Mouse (Mus musculus): Measurements from ENCODE around the gene Leo1.
"Not testable (repeated sequence)": the region's sequence is repeated elsewhere in the genome, so short reads cannot be mapped to it uniquely, and the experiment has no call there.

The Leo1 gene

DNA sequence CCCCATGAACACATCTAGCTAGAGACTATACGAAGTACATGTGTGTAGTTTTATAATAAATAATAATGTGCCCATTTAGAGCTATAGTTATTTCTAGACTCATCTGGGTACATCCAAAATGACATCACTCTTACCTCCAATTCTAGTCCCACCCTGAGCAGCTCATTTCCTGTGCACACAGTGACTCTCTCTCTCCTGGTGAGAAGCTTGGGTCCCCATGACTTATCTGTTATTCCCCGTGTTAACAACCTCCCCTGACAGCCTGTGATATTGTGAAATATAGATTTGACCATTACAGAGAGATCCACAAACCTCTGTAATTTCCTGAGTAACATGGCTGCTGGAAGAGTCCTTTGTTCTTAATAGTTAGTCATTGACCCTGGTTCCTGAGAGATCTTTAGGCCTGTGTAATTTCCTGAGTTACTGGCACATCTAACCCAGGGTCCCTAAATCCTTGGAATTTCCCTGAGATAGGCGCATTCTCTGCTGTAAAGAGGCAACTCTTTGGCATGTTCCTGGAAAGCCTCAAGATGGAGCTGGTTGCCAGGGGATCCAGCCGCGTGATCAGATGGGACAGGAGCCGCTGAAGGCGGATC is 15.4 kb upstream of the Leo1 start:
- no peak for DNase-seq (ENCODE audit: low spot score)

DNA sequence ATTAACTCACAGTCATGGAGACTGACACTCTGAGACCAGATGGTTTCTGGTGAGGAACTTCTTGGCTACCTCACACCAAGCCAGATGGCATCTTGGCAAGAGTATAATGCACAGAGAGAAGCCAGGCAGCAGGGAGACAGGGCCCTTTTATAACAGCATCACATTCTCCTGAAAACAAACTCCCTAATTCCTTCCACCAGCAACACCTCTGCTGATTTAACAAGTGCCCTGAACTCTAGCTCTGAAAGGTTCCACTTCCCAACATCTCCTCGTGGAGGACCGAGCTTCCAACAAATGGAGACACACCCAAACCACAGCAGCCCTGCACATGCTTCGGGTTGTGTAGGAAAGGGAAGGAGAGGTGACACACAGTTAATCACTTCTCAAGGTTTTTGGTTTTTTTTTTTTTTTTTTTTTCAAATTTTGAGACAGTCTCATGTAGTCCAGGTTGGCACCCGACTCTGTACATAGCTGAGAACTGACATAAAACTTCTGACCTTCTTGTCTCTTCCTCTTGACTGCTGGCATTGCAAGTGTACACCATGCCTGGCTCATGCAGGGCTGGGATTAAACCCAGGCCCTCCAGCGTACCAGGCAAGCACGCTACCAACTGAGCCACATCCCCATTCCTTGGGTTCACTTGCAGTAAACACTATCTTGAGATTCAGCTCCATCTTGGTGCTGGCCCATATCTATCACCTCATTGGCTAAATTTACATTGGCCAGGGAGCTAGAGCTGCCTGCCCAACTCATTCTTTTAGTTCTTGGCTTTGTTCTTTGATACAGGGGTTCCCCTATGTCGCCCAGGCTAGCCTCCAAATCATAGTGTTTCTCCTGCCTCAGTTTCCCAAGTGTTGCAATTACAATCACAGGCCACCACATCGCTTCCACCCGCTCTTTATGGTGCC is 13.7 kb upstream of the Leo1 start:
- no peak for DNase-seq (ENCODE audit: low spot score)

- no peak for DNase-seq (ENCODE audit: low spot score)
Measured at GRCm38 (mm10) chr9:75428274-75428600, 13.1 kb upstream of the Leo1 start.

GRCm38 (mm10) chr9:75429040-75429439 is 12.3 kb upstream of the Leo1 start:
- DNase-seq (ENCODE audit: low spot score), result no peak

GRCm38 (mm10) chr9:75429657-75430056 is 11.7 kb upstream of the Leo1 start:
- no peak for DNase-seq (ENCODE audit: low spot score)

DNA sequence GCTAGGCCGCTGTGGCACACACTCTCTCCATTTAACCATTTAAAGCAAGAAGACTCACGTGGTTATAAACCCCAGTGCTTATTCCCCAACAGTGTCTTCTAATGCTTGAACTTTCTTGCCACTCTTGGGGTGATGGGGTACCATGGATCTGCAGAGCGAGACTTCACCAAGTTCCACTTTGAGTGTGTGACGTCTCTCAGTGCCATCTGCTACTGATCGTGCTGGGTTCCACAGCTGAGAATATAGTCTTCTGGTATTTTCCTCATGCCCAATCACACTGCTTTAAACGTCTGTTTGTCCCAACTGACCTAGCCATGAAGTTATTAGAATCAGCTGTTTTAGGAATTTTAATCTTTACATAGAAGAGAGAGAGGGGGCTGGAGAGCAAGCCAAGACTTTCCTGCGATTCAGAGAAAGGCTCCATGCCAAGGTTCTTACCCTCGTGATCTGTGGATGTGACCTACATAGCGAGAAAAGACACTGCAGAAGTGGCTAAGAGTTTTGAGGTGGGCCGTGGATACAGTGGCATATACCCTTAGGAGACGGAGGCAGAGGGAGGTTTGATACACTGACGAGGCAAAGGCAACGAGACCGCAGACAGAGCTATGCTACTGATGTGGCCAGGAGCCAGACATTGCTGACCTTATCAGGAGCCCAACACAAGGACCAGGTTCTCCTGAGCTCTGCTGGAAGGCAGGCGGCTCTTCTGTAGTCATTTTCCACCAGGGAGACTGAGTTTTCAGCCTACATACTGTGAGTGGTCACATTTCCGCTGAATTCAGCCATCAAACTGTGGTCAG is 10.3 kb upstream of the Leo1 start:
- peak; percentile 24 for DNase-seq (ENCODE audit: low spot score)

- DNase-seq (ENCODE audit: low spot score), result no peak
Measured at GRCm38 (mm10) chr9:75432694-75433093, 8.6 kb upstream of the Leo1 start.

DNA sequence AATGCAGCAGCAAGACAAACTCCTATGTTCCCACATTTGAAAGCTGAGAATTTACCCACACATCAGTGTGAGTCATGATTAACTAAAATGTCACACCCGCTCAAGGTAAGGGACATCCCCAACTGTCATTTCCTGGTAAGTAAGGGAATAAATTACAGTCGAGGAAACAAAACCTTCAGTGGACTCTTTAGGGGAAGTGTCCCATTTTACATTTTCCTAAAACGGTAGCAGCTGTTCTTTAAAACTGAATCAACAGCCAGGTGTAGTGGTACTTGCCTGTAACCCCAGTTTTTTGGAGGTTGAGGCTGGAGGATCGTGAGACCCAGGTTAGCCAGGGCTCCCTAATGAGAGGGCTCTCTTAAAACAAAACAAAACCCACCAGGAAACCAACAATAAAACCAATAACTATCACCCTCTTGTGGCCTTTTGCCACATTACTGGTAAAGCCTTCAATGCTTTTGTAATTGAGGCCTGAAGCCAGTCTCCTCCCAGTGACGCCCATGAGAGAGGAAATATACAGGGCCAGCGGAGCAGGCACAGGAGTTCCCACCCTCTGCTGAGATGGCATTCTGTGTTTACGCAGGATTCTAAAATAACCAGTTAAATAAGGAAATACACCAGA is 7.0 kb upstream of the Leo1 start:
- no peak for DNase-seq (ENCODE audit: low spot score)

- DNase-seq (ENCODE audit: low spot score), result no peak
Measured at GRCm38 (mm10) chr9:75434872-75435271, 6.5 kb upstream of the Leo1 start.

GRCm38 (mm10) chr9:75435291-75435690 is 6.0 kb upstream of the Leo1 start:
- DNase-seq (ENCODE audit: low spot score), result no peak

DNA sequence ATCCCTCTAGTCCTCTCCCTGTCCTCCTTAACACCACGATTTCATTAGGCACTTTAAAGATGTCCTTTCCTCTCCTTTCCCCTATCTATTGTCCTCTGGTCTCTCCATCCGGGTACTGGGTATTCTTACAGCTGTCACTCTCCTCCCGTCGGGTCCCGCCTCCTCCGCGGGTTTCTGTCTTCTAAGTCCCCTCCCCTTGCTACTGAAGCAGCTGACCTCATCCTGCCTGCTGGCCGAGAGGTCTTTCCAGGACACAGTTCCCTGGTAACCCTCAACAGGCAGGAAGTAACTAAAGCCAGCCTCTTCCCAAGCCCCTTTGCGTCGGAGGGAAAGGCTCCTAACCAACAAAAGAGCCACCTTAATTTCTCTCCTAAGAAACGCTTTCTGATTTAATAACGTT is 5.4 kb upstream of the Leo1 start:
- DNase-seq (ENCODE audit: low spot score), result peak; percentile 64

DNA sequence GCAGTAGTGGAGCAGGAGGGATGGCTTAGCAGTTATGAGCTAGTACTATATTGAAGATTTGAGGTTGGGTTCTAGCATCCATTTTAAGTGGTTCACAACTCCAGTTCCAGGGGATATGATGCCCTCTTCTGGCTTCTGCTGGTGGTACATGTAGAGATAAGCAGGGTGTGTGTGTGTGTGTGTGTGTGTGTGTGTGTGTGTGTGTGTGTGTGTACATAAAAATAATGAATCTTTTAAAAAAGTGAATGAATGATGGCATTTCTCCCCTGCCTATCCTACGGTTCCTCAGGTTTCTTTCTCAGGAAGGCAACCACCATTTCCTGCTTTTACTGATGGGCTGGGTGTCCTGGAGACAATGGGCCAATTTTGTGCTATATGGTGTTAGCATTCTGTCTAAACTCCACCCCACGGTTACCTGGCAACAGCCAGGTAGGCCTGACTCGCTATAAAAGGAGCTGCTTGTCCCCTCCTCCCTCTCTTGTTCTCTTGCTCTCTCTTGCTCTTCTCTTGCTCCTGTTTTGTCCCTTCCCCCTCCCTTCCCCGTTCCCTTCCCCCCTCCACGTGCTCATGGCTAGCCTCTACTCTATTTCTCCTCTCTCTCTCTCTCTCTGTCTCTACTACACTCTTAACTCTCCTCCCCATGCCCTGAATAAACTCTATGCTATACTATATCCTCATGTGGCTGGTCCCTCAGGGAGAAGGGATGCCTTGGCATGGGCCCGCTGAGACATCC is 3.5 kb upstream of the Leo1 start:
- no peak for DNase-seq (ENCODE audit: low spot score)

DNA sequence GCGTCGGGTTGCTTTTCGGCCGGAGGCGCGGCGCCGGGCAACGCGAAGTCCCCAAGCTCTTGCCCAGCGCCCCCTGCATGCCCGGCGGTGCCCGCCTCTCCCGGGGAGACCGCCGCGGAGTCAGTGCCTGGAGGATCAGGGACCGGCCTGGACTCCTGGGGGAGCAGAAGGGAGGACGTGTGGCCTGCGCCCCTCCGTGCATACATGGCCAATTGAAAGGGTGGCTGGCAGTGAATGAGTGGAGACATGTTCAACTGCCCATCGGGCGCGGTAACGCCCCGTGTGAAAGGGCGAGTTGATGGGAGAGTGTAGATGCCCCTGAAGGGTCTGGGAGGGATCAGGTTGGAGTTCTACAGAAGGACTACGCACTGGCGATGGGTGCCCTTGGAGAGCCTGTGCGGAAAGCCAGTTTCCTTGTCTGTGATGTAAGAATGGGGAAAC is 387 bp downstream of the Leo1 start:
- DNase-seq (ENCODE audit: low spot score), result no peak

DNA sequence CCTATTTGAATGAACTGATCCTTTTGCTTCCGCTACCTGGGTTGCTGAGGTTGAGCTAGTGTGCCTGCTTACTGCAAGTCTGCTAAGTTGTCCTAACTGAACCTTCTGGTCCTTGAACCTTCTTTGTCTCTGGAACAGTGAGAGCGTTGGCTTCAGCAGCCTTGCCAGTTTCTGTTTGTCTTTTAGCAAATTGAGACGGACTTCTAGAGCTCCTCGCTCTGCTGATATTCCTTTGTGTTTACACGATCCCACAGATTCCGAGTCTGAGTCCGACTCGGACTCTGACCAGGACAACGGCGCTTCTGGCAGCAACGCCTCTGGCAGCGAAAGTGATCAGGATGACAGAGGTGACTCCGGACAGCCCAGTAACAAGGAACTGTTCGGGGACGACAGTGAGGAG is 3.7 kb downstream of the Leo1 start:
- DNase-seq (ENCODE audit: low spot score), result no peak

DNA sequence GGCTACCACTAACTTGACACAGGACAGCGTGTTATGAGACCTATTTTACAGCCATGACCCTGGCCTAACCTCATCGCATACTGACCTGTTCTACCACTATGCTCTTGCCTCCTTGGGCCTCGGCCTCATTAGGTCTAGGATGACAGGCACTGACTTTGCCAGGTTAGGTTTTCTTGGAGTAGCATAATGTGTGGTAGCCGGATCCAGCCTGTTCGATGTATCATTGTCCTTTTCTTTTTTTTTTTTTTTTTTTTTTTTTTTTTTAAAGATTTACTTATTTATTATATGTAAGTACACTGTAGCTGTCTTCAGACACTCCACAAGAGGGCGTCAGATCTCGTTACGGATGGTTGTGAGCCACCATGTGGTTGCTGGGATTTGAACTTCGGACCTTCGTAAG is 5.2 kb downstream of the Leo1 start:
- not testable (repeated sequence) for DNase-seq (ENCODE audit: low spot score)

- DNase-seq (ENCODE audit: low spot score), result no peak
Measured at GRCm38 (mm10) chr9:75448021-75448420, 6.7 kb downstream of the Leo1 start.

DNA sequence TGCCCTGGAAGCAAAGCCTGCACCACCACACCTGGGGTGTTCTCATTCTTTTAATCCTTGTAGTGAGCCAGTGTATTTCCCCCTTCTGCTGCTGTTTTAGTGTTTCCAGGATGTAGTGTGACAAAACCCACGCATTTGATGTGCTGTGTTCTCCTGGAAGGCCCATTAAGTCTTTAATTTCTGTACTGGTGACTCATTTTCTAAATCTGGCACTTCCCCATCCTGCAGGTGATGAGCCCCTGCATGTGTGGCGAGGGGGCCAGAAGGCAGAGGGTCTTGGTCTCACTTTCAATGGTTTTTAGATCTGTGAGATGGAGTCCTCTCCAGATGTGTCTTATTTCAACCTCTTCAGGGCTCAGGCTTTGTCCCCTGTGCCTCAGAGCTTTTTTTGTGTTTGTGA is 12.7 kb downstream of the Leo1 start:
- no peak for DNase-seq (ENCODE audit: low spot score)

- no peak for DNase-seq (ENCODE audit: low spot score)
Measured at GRCm38 (mm10) chr9:75455684-75456083, 14.4 kb downstream of the Leo1 start.

- no peak for DNase-seq (ENCODE audit: low spot score)
Measured at GRCm38 (mm10) chr9:75463050-75463660, 21.8 kb downstream of the Leo1 start.

- no peak for DNase-seq (ENCODE audit: low spot score)
Measured at GRCm38 (mm10) chr9:75465856-75466255, 24.5 kb downstream of the Leo1 start.

- DNase-seq (ENCODE audit: low spot score), result no peak
Measured at GRCm38 (mm10) chr9:75466641-75467040, 25.3 kb downstream of the Leo1 start.

All from ovary, adult 18-20 months (tissue).